Mouse (Mus musculus): ENCODE data around the gene Olfr554. TPM values are rescaled to one million over a fixed set of nuclear protein-coding genes. Genes with fewer than 3 reads are reported as not detected.

Olfr554 gene
- polyA plus RNA-seq, 1 experiment: not detected

DNA sequence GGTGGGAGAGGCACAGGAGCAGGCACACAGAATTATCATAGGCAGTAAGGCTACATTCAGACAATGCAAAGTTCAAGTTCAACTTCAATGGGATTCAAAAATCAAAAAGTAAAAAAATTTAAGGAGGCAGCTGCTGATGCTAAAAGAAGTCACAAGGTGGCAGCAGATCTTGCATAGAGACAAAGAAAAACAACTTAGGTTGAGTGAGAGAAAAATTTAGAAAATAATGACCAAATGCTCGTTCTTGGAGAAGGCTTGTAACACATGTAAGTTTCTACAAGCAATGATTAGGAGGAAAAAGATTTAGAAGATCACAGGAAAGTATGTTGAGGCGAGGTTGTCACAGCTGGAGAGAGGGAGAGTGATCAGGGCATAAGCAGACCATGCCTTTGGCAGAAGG is 27.1 kb downstream of the Olfr554 start:
- no peaks in the 10 kb centered on the region for H3K4me1 ChIP-seq (ENCODE audit: control insufficient read depth, insufficient read depth, low read length)
- H3K27ac ChIP-seq (ENCODE audit: insufficient read depth, low read length): no peak overlapping the region
- TF ChIP-seq POLR2A (IDR thresholded peaks at IDR 0.05; ENCODE audit: extremely low read depth, insufficient read depth, low read length) (no peak), CTCF (IDR thresholded peaks at IDR 0.05; ENCODE audit: extremely low read depth, insufficient read depth, low read length) (no peak)
- H3K4me3 ChIP-seq (ENCODE audit: insufficient read depth, low read length): no peak overlapping the region

- TF ChIP-seq POLR2A (IDR thresholded peaks at IDR 0.05; ENCODE audit: extremely low read depth, insufficient read depth, low read length): no peak
Measured at GRCm38 (mm10) chr7:102676225-102676624, 38.0 kb downstream of the Olfr554 start.

GRCm38 (mm10) chr7:102681916-102682315 is 43.7 kb downstream of the Olfr554 start:
- Histone ChIP-seq H3K27ac (ENCODE audit: insufficient read depth, low read length) (no peak overlapping the region), H3K4me3 (ENCODE audit: insufficient read depth, low read length) (no peak overlapping the region), H3K4me1 (ENCODE audit: control insufficient read depth, insufficient read depth, low read length) (no peaks in the 10 kb centered on the region)
- TF ChIP-seq CTCF (IDR thresholded peaks at IDR 0.05; ENCODE audit: extremely low read depth, insufficient read depth, low read length) (no peak), POLR2A (IDR thresholded peaks at IDR 0.05; ENCODE audit: extremely low read depth, insufficient read depth, low read length) (no peak)

More at GRCm38 (mm10) chr7:102676225-102676624, 38.0 kb downstream of the Olfr554 start:
- H3K4me1 ChIP-seq (ENCODE audit: control insufficient read depth, insufficient read depth, low read length): no peaks in the 10 kb centered on the region
- H3K27ac ChIP-seq (ENCODE audit: insufficient read depth, low read length): no peak overlapping the region
- no peak overlapping the region for H3K4me3 ChIP-seq (ENCODE audit: insufficient read depth, low read length)

DNA sequence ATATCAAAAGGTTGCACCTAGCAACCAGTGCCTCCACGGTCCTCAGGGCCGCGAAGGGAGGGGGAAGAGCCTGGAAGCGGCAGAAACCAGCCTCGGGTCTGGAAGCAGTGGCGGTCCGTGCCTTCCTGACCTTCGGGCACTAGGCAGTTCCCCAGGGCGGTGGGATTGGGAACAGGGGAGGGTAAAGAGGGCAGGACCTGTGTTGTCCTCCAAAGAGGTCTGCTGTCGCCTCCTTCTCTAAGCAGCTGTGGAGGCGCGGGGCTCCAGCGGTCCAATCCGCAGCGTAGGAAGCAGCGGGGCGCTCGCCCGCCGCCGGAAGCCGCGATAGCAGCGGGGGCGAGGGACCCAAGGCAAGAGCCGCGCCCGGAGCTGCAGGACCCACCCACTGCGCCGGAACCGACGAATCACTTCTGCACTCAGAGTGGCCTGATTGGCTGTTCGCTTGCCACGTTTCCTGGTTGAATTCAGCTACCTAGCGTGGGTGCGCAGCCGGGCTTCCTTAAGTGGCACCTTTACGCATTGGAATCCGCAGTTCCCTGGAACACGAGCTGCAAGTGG is 48.8 kb downstream of the Olfr554 start, which contains the start of gene Trim68:
Gene Trim68 (minus strand): TSS at position 384 of the 558 bp plus-strand sequence.
- H3K4me1 ChIP-seq (ENCODE audit: control insufficient read depth, insufficient read depth, low read length): no peaks in the 10 kb centered on the region
- peak within 1 kb of the TSS; percentile 70 for H3K27ac ChIP-seq (ENCODE audit: insufficient read depth, low read length)
- TF ChIP-seq POLR2A (IDR thresholded peaks at IDR 0.05; ENCODE audit: extremely low read depth, insufficient read depth, low read length) (no peak), CTCF (IDR thresholded peaks at IDR 0.05; ENCODE audit: extremely low read depth, insufficient read depth, low read length) (no peak)
- peak within 1 kb of the TSS; percentile 86 for H3K4me3 ChIP-seq (ENCODE audit: insufficient read depth, low read length)

Other genes with a start within 250 kb of the Olfr554 start
- 11.0 and 12.5 TPM in 2 replicates for gene Rrm1, start 196.7 kb upstream of the Olfr554 start, polyA plus RNA-seq (2012; rRNA removed)
- not detected in 2 replicates for gene Olfr543, start 156.8 kb upstream of the Olfr554 start, polyA plus RNA-seq (2012; rRNA removed)
- gene Olfr544, start 150.1 kb upstream of the Olfr554 start, polyA plus RNA-seq (2012; rRNA removed): not detected in 2 replicates
- gene Olfr545, start 138.9 kb upstream of the Olfr554 start, polyA plus RNA-seq (2012; rRNA removed): not detected in 2 replicates
- not detected in 2 replicates for gene Olfr547, start 103.7 kb upstream of the Olfr554 start, polyA plus RNA-seq (2012; rRNA removed)
- not detected in 2 replicates for gene Olfr548-ps1, start 97.5 kb upstream of the Olfr554 start, polyA plus RNA-seq (2012; rRNA removed)
- not detected in 2 replicates for gene Olfr549, start 88.6 kb upstream of the Olfr554 start, polyA plus RNA-seq (2012; rRNA removed)
- 2.1 and 2.3 TPM in 2 replicates for gene Trim21, start 72.9 kb upstream of the Olfr554 start, polyA plus RNA-seq (2012; rRNA removed)
- gene Olfr550, start 67.0 kb upstream of the Olfr554 start, polyA plus RNA-seq (2012; rRNA removed): 0.09 and 0.10 TPM in 2 replicates
- gene Olfr551, start 46.5 kb upstream of the Olfr554 start, polyA plus RNA-seq (2012; rRNA removed): not detected in 2 replicates
- gene Olfr552, start 40.7 kb upstream of the Olfr554 start, polyA plus RNA-seq (2012; rRNA removed): not detected in 2 replicates
- not detected in 2 replicates for gene Olfr553, start 20.2 kb upstream of the Olfr554 start, polyA plus RNA-seq (2012; rRNA removed)
- not detected in 2 replicates for gene Olfr555, start 20.4 kb downstream of the Olfr554 start, polyA plus RNA-seq (2012; rRNA removed)
- not detected in 2 replicates for gene Olfr556, start 26.5 kb downstream of the Olfr554 start, polyA plus RNA-seq (2012; rRNA removed)
- gene Trim68, start 48.9 kb downstream of the Olfr554 start, polyA plus RNA-seq (2012; rRNA removed): 15.8 and 16.8 TPM in 2 replicates
- 0.09 and 0.10 TPM in 2 replicates for gene Olfr557, start 57.5 kb downstream of the Olfr554 start, polyA plus RNA-seq (2012; rRNA removed)
- gene Olfr558, start 63.8 kb downstream of the Olfr554 start, polyA plus RNA-seq (2012; rRNA removed): 0.40 and 0.47 TPM in 2 replicates
- gene Olfr33, start 80.6 kb downstream of the Olfr554 start, polyA plus RNA-seq (2012; rRNA removed): not detected in 2 replicates
- gene Olfr559, start 89.1 kb downstream of the Olfr554 start, polyA plus RNA-seq (2012; rRNA removed): not detected in 2 replicates
- gene Olfr560, start 120.9 kb downstream of the Olfr554 start, polyA plus RNA-seq (2012; rRNA removed): 0.23 and 0.36 TPM in 2 replicates
- gene Olfr78, start 121.0 kb downstream of the Olfr554 start, polyA plus RNA-seq (2012; rRNA removed): 4.7 TPM in 2 replicates
- gene Olfr561, start 132.8 kb downstream of the Olfr554 start, polyA plus RNA-seq (2012; rRNA removed): 0.08 TPM in 1 of 2 replicates, not detected in the other
- gene Olfr564, start 165.0 kb downstream of the Olfr554 start, polyA plus RNA-seq (2012; rRNA removed): not detected in 2 replicates
- not detected in 2 replicates for gene Olfr566, start 220.3 kb downstream of the Olfr554 start, polyA plus RNA-seq (2012; rRNA removed)
- gene Olfr568, start 238.7 kb downstream of the Olfr554 start, polyA plus RNA-seq (2012; rRNA removed): not detected in 2 replicates

Measured in cortical plate, adult 2 months (tissue).